Mouse (Mus musculus): ENCODE measurements around the gene Myo3b.

DNA sequence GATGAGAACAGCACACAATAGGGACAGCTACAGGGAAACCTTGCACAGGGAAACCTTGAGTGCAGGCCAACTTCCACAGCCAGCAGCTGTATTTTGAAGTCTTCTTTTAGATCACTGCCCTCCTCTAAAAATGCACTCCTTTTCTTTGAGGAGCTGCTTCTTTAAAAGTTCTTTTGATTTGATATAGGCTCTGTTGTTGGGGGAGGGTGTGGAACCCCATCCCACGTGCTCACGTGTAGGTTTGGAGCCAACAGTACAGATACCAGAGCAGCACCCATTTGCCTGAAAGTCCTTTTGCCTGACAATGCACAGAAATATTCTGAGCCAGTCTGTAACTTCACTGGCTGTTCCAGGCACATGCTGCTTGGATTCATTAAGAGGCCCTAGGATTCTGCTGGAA lies 7.5 kb upstream of the Myo3b start:
- TF ChIP-seq GATA1 (IDR thresholded peaks at IDR 0.05; ENCODE audit: borderline replicate concordance, low read length) = no peak
- TF ChIP-seq FLI1 (IDR thresholded peaks at IDR 0.05; ENCODE audit: low read length) = no peak

Data from megakaryocyte, embryonic 14.5 days (primary cell).